Mouse (Mus musculus) liver, embryonic 14.5 days (tissue): ENCODE results near the gene Ldhal6b. TPM values are rescaled to one million over a fixed set of nuclear protein-coding genes. Genes with fewer than 3 reads are reported as not detected.
A peak's percentile ranks its signal among the peaks of the same experiment; 100 is the strongest.

Source experiments
- ATAC-seq: fragments of 200-750 bp; cut with Nextera tagmentation; 2 replicates; pipeline ENCODE4 v1.8.0; 2017; ENCODE audit warnings: moderate number of reproducible peaks, mild to moderate bottlenecking, moderate library complexity; ENCODE audit not compliant: insufficient read depth
- DNase-seq, 3 experiments: peaks; one replicate each; pipeline ENCODE4 v3.0.0-alpha.2; 2012 to 2013; ENCODE audit warnings: low read depth in 3 of 3, low spot score in 3 of 3
- H3K27ac ChIP-seq: fragments of 300-500 bp; sonication (generic); 2 replicates; pipeline ENCODE4 v1.5.1; 2014; ENCODE audit warnings: moderate library complexity, mild to moderate bottlenecking, control low read depth, inconsistent platforms
- H3K27me3 ChIP-seq: fragments of 300-500 bp; sonication (generic); 2 replicates; pipeline ENCODE4 v1.6.1; 2014; ENCODE audit warnings: mild to moderate bottlenecking, low read length, moderate library complexity; ENCODE audit not compliant: control insufficient read depth, insufficient read depth
- H3K36me3 ChIP-seq: fragments of 300-500 bp; sonication (generic); replicated peaks from 2 replicates; pipeline ENCODE4 v1.6.1; 2014; ENCODE audit warnings: low read depth; ENCODE audit not compliant: control insufficient read depth, insufficient read depth
- H3K4me1 ChIP-seq, 2 experiments: fragments of 200-500 bp in 1 of 2; fragments of 300-500 bp in 1 of 2; sonication (generic) in 1 of 2; replicated peaks; 2 replicates each; pipeline ENCODE4 v1.6.1; 2012 to 2014; ENCODE audit warnings: antibody characterized with exemption in 1 of 2, inconsistent platforms in 1 of 2, low read length in 1 of 2; ENCODE audit not compliant: control insufficient read depth in 2 of 2, insufficient read depth in 2 of 2
- H3K4me2 ChIP-seq: fragments of 300-500 bp; sonication (generic); 2 replicates; pipeline ENCODE4 v1.6.1; 2014; ENCODE audit warnings: low read depth, mild to moderate bottlenecking, control low read depth, moderate library complexity
- H3K4me3 ChIP-seq, 2 experiments: fragments of 200-500 bp in 1 of 2; fragments of 300-500 bp in 1 of 2; sonication (generic) in 1 of 2; 2 replicates each; pipeline ENCODE4 v1.5.1; 2012 to 2014; ENCODE audit warnings: low read depth in 2 of 2, low read length in 2 of 2, mild to moderate bottlenecking in 2 of 2, control low read depth in 1 of 2, inconsistent platforms in 1 of 2, moderate library complexity in 1 of 2; ENCODE audit not compliant: insufficient read depth in 1 of 2
- H3K9ac ChIP-seq: fragments of 300-500 bp; sonication (generic); replicated peaks from 2 replicates; pipeline ENCODE4 v1.6.1; 2014; ENCODE audit warnings: mild to moderate bottlenecking, control low read depth, moderate library complexity
- H3K9me3 ChIP-seq: fragments of 300-500 bp; sonication (generic); 2 replicates; pipeline ENCODE4 v1.6.1; 2016; ENCODE audit warnings: low read length, mixed read lengths; ENCODE audit not compliant: control insufficient read depth
- CTCF ChIP-seq: IDR thresholded peaks from 2 replicates; pipeline ENCODE4 v1.5.1; 2016; ENCODE audit warnings: antibody characterized with exemption, low read depth, control low read depth
- EP300 ChIP-seq: IDR thresholded peaks from 2 replicates; pipeline ENCODE4 v1.6.1; 2016; ENCODE audit warnings: antibody characterized with exemption, low read depth
- whole genome bisulfite sequencing: fragments of 180-500 bp; shearing (Covaris S2); extraction: QIAGEN DNeasy Blood & Tissue Kit; methylation state at CpG from one replicate; pipeline ENCODE4 v1.1.7; 2014; ENCODE audit not compliant: insufficient replicate concordance; 5-methylcytosine and 5-hydroxymethylcytosine counted together
- polyA plus RNA-seq, 2 experiments: library from polyadenylated mRNA; depleted of rRNA in 1 of 2; stranded (reverse) in 1 of 2; unstranded in 1 of 2; fragments of >200 nt; fragmentation: Nextera tagmentation in 1 of 2; extraction: Ambion mirVana in 1 of 2; gene quantifications; 2 replicates each; pipeline versions ENCODE4 v1.2.1 to v1.2.3; 2012 to 2014

The Ldhal6b gene
- polyA plus RNA-seq, 2 experiments = 0.09 TPM; not detected in 1

GRCm38 (mm10) chr17:5412740-5413139, 5.8 kb downstream of the Ldhal6b start:
- 70% methylated on average over 7 of the region's 7 CpGs for WGBS
- Histone ChIP-seq H3K4me3 (no peak overlapping the region), H3K36me3 (no peaks in the 10 kb centered on the region), H3K27ac (no peak overlapping the region), H3K9ac (no peak overlapping the region), H3K4me2 (no peak overlapping the region), H3K27me3 (no peaks in the 10 kb centered on the region), H3K9me3 (no peaks in the 10 kb centered on the region), H3K4me1 (peaks cover 0 to 9% of the 10 kb centered on the region in 2 experiments; a peak in 2 of 4 replicates)
- ATAC-seq = no peak
- TF ChIP-seq CTCF = no peak
- no peak for TF ChIP-seq EP300
- no peak for DNase-seq

- H3K9me3 ChIP-seq = no peaks in the 10 kb centered on the region
- H3K27me3 ChIP-seq = no peaks in the 10 kb centered on the region
- no peak overlapping the region for H3K4me2 ChIP-seq
- H3K4me3 ChIP-seq = no peak overlapping the region
- ATAC-seq (no peak), DNase-seq (no peak)
- peaks cover 0 to 11% of the 10 kb centered on the region in 2 experiments; a peak in 2 of 4 replicates for H3K4me1 ChIP-seq
- H3K27ac ChIP-seq = no peak overlapping the region
- WGBS = 82% methylated on average over 8 of the region's 8 CpGs
- no peaks in the 10 kb centered on the region for H3K36me3 ChIP-seq
- no peak overlapping the region for H3K9ac ChIP-seq
- no peak for TF ChIP-seq EP300
- no peak for TF ChIP-seq CTCF
Measured at GRCm38 (mm10) chr17:5412301-5412700, 6.3 kb downstream of the Ldhal6b start.

GRCm38 (mm10) chr17:5411205-5411604, 7.4 kb downstream of the Ldhal6b start:
- Histone ChIP-seq H3K9me3 (no peaks in the 10 kb centered on the region), H3K27ac (no peak overlapping the region)

GRCm38 (mm10) chr17:5410336-5410735, 8.2 kb downstream of the Ldhal6b start:
- Histone ChIP-seq H3K9ac (no peak overlapping the region), H3K36me3 (no peaks in the 10 kb centered on the region), H3K4me1 (peaks cover 0 to 18% of the 10 kb centered on the region in 2 experiments; a peak in 2 of 4 replicates), H3K9me3 (no peaks in the 10 kb centered on the region), H3K27me3 (no peaks in the 10 kb centered on the region), H3K4me2 (no peak overlapping the region), H3K27ac (no peak overlapping the region), H3K4me3 (no peak overlapping the region)
- ATAC-seq (no peak), DNase-seq (no peak)
- 62% methylated on average over 4 of the region's 4 CpGs for WGBS
- no peak for TF ChIP-seq EP300
- no peak for TF ChIP-seq CTCF

More at GRCm38 (mm10) chr17:5411205-5411604, 7.4 kb downstream of the Ldhal6b start:
- Histone ChIP-seq H3K4me1 (peaks cover 0 to 17% of the 10 kb centered on the region in 2 experiments; a peak in 2 of 4 replicates), H3K4me2 (no peak overlapping the region), H3K9ac (no peak overlapping the region), H3K4me3 (no peak overlapping the region), H3K27me3 (no peaks in the 10 kb centered on the region), H3K36me3 (no peaks in the 10 kb centered on the region)
- no peak for ATAC-seq
- TF ChIP-seq CTCF (no peak), EP300 (no peak)
- no peak for DNase-seq
- WGBS = 82% methylated on average over 17 of the region's 17 CpGs

GRCm38 (mm10) chr17:5407030-5407429, 11.5 kb downstream of the Ldhal6b start:
- no peaks in the 10 kb centered on the region for H3K27me3 ChIP-seq
- H3K27ac ChIP-seq = no peak overlapping the region
- H3K4me1 ChIP-seq = peaks cover 0 to 18% of the 10 kb centered on the region in 2 experiments; a peak in 2 of 4 replicates
- WGBS = 24% methylated on average over 6 of the region's 6 CpGs
- no peak for TF ChIP-seq CTCF
- TF ChIP-seq EP300 = no peak
- no peak overlapping the region for H3K9ac ChIP-seq
- peak overlapping the region; percentile 31 for H3K4me2 ChIP-seq
- no peaks in the 10 kb centered on the region for H3K36me3 ChIP-seq
- ATAC-seq (no peak), DNase-seq (no peak)
- H3K4me3 ChIP-seq = no peak overlapping the region
- no peaks in the 10 kb centered on the region for H3K9me3 ChIP-seq
